Mouse (Mus musculus) spleen, adult 2 months (tissue): ENCODE results near the gene Morn3. TPM values are rescaled to one million over a fixed set of nuclear protein-coding genes. Genes with fewer than 3 reads are reported as not detected.

Experiments used
- DNase-seq, 2 experiments: peaks; one replicate each; pipeline versions ENCODE4 v3.0.0 to v3.0.0-alpha.2; 2012 to 2021; ENCODE audit warnings: low spot score in 2 of 2, low read depth in 1 of 2
- H3K27ac ChIP-seq: fragments of 200-500 bp; 2 replicates; pipeline ENCODE4 v1.5.1; 2012; ENCODE audit warnings: low read length, inconsistent platforms; ENCODE audit not compliant: insufficient read depth
- H3K27me3 ChIP-seq: fragments of 200-500 bp; 2 replicates; pipeline ENCODE4 v1.6.1; 2012; ENCODE audit warnings: mild to moderate bottlenecking, moderate library complexity, low read length, inconsistent platforms; ENCODE audit not compliant: control insufficient read depth, insufficient read depth
- H3K36me3 ChIP-seq: fragments of 200-500 bp; 2 replicates; pipeline ENCODE4 v1.6.1; 2012; ENCODE audit warnings: mild to moderate bottlenecking, low read length, inconsistent platforms; ENCODE audit not compliant: control insufficient read depth, insufficient read depth
- H3K4me1 ChIP-seq: fragments of 200-500 bp; 2 replicates; pipeline ENCODE4 v1.6.1; 2011; ENCODE audit warnings: inconsistent platforms; ENCODE audit not compliant: control insufficient read depth, insufficient read depth, insufficient read length
- H3K4me3 ChIP-seq: fragments of 200-500 bp; 2 replicates; pipeline ENCODE4 v1.5.1; 2011; ENCODE audit warnings: mild to moderate bottlenecking, inconsistent platforms; ENCODE audit not compliant: insufficient read depth, insufficient read length; ENCODE audit errors: extremely low read depth
- CTCF ChIP-seq: fragments of 200-500 bp; IDR thresholded peaks from 2 replicates; pipeline ENCODE4 v1.5.1; 2011; ENCODE audit warnings: mild to moderate bottlenecking, inconsistent platforms; ENCODE audit not compliant: insufficient read depth, insufficient read length, insufficient replicate concordance; ENCODE audit errors: extremely low read depth
- POLR2A ChIP-seq: fragments of 200-500 bp; IDR thresholded peaks from 2 replicates; pipeline ENCODE4 v1.6.1; 2011; ENCODE audit warnings: low read depth, low read length, inconsistent platforms
- WGBS: fragments of 180-500 bp; shearing (Covaris S2); methylation state at CpG from one replicate; pipeline ENCODE4 v1.1.7; 2018; 5-methylcytosine and 5-hydroxymethylcytosine counted together
- polyA plus RNA-seq: library from polyadenylated mRNA; depleted of rRNA; stranded (reverse); fragments of >200 nt; gene quantifications from 2 replicates; pipeline ENCODE4 v1.2.3, GENCODE M21; 2012

The Morn3 gene
- polyA plus RNA-seq, 1 experiment = not detected

- H3K4me1 ChIP-seq = peaks cover 15% of the 10 kb centered on the region; the same call in 1 of the 2 replicates
- under 1% methylated on average over 98 of the region's 106 CpGs for WGBS
- H3K27ac ChIP-seq = peak within 1 kb of the TSS; percentile 88
- no peaks in the 10 kb centered on the region for H3K27me3 ChIP-seq
- H3K36me3 ChIP-seq = no peaks in the 10 kb centered on the region
- peak; percentile 90 to 96 for DNase-seq
- H3K4me3 ChIP-seq = peak within 1 kb of the TSS; percentile 71
- TF ChIP-seq CTCF (no peak), POLR2A (peak; percentile 64)
These were observed 31.8 kb downstream of the Morn3 start, which contains the start of gene Orai1 for GRCm38 (mm10) chr5:123014753-123015701. TSS of gene Orai1 (plus strand) at chr5:123015074.

- H3K4me1 ChIP-seq = peaks cover 13% of the 10 kb centered on the region; the same call in 1 of the 2 replicates
- no peak overlapping the region for H3K27ac ChIP-seq
- H3K27me3 ChIP-seq = no peaks in the 10 kb centered on the region
- 65% methylated on average over 9 of the region's 9 CpGs for WGBS
- no peaks in the 10 kb centered on the region for H3K36me3 ChIP-seq
- no peak overlapping the region for H3K4me3 ChIP-seq
- no peak for TF ChIP-seq POLR2A
- peak; percentile 66; the same call in 1 of the 2 replicates for TF ChIP-seq CTCF
- DNase-seq = peak; percentile 50 to 67
These were observed 33.1 kb downstream of the Morn3 start for GRCm38 (mm10) chr5:123013599-123014315.

GRCm38 (mm10) chr5:123011705-123012104 lies 35.1 kb downstream of the Morn3 start:
- peaks cover 6% of the 10 kb centered on the region; the same call in 1 of the 2 replicates for H3K4me1 ChIP-seq
- TF ChIP-seq POLR2A (no peak), CTCF (no peak)
- DNase-seq = no peak
- H3K27me3 ChIP-seq = no peaks in the 10 kb centered on the region
- no peak overlapping the region for H3K27ac ChIP-seq
- no peaks in the 10 kb centered on the region for H3K36me3 ChIP-seq
- H3K4me3 ChIP-seq = no peak overlapping the region
- WGBS = 88% methylated on average over 9 of the region's 9 CpGs

- Histone ChIP-seq H3K27me3 (no peaks in the 10 kb centered on the region), H3K36me3 (no peaks in the 10 kb centered on the region), H3K27ac (no peak overlapping the region), H3K4me3 (no peak overlapping the region), H3K4me1 (peaks cover 3% of the 10 kb centered on the region; the same call in 1 of the 2 replicates)
- DNase-seq = no peak
- WGBS = 94% methylated on average over 6 of the region's 6 CpGs
- TF ChIP-seq POLR2A = no peak
- no peak for TF ChIP-seq CTCF
These were observed 36.0 kb downstream of the Morn3 start for GRCm38 (mm10) chr5:123010806-123011205.

GRCm38 (mm10) chr5:123009873-123010272 lies 36.9 kb downstream of the Morn3 start:
- Histone ChIP-seq H3K27ac (no peak overlapping the region), H3K27me3 (no peaks in the 10 kb centered on the region), H3K36me3 (no peaks in the 10 kb centered on the region), H3K4me1 (peaks cover 3% of the 10 kb centered on the region; the same call in 1 of the 2 replicates), H3K4me3 (no peak overlapping the region)
- no peak for TF ChIP-seq CTCF
- TF ChIP-seq POLR2A = no peak
- no peak for DNase-seq
- WGBS = 94% methylated on average over 11 of the region's 11 CpGs

GRCm38 (mm10) chr5:123008877-123009493 lies 37.8 kb downstream of the Morn3 start:
- 78% methylated on average over 7 of the region's 7 CpGs for WGBS
- H3K36me3 ChIP-seq = no peaks in the 10 kb centered on the region
- H3K4me3 ChIP-seq = no peak overlapping the region
- H3K27ac ChIP-seq = no peak overlapping the region
- no peaks in the 10 kb centered on the region for H3K27me3 ChIP-seq
- no peaks in the 10 kb centered on the region; the same call in 1 of the 2 replicates for H3K4me1 ChIP-seq
- no peak for DNase-seq
- no peak for TF ChIP-seq POLR2A
- no peak for TF ChIP-seq CTCF
